Mouse (Mus musculus) granulocyte monocyte progenitor cell, adult 5-6 weeks (primary cell): Measurements from ENCODE around the gene Uso1. TPM values are rescaled to one million over a fixed set of nuclear protein-coding genes. Genes with fewer than 3 reads are reported as not detected.

ENCODE experiments used
- ATAC-seq: replicated peaks from 2 replicates; pipeline ENCODE4 v1.8.0; 2016; ENCODE audit warnings: mild to moderate bottlenecking, moderate TSS enrichment, inconsistent platforms; ENCODE audit not compliant: poor library complexity, severe bottlenecking
- total RNA-seq, 2 experiments: library from RNA; stranded (forward) in 1 of 2; stranded (reverse) in 1 of 2; fragments of 200-712, 200-1000 nt in 1 of 2; fragments of >200 nt in 1 of 2; fragmentation: Nextera tagmentation in 1 of 2; gene quantifications; 2 replicates each; pipeline ENCODE4 v1.2.3; 2014 to 2017

Uso1 gene
- total RNA-seq, 2 experiments from 2014 or later: 28.1 to 49.7 TPM

DNA sequence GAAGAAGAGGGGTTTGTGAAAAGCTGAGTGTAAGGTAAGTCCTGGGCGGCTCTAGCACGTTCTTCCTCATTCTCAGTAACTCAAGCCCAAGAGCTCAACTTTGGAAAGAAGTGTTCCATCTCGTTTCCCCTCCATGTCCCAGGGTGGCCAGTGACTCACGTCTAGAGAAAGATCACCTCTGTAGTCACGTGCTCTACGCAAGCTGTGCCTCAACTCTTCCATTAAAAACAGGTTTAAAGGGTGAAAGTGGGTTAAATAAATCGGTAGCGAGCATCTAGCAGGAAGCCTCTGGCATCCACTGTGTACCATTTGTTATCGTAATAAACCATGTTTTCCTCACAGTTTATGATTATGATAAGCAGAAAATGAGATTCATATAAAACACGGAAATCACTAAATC is 94.1 kb downstream of the Uso1 start:
- no peak for ATAC-seq

DNA sequence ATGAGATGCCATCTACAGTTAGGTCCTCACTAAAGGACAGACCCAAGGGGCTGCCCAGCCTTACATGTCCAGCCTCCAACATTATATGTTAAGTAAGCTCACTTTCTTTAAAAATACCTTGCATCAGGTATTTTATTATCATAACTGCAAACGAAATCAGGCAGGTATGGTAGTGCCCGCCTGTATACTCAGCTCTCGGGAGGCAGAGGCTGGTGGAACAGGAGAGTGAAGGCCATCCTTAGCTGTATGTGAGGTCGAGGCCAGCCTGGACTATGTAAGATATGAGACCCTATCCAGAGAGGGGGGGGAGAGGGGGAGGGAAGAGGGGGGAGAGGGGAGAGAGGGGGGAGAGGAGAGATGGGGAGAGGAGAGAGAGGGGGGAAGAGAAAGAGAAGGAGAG is 95.6 kb downstream of the Uso1 start:
- ATAC-seq: no peak

DNA sequence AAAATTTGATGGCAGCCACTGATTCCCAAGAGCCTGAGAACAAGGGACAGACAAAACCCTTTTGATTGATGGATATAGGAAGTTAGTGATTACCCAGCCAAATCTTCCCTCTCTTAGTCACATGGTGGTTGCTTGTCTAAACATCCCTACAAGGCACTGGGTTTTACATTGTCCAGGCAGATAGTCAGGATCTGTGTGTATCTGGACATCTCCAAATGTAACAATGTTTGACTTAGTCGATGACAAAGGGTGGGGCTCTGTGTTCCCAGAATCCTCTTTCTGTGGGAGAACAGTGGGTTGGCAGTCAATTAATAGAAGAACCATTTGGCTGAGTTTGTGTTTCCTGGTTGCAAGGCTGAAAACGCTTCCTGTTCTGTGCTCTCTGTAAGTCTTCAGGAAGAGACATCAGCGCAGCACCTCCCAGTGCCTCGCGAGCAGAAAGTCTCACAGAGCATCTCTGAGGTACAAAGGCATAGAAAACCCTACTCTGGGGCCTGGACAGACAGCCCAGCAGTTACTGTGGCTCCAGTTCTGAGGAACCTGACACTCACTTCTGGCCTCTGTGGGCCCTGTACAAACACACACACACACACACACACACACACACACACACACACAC is 97.3 kb downstream of the Uso1 start:
- no peak for ATAC-seq

DNA sequence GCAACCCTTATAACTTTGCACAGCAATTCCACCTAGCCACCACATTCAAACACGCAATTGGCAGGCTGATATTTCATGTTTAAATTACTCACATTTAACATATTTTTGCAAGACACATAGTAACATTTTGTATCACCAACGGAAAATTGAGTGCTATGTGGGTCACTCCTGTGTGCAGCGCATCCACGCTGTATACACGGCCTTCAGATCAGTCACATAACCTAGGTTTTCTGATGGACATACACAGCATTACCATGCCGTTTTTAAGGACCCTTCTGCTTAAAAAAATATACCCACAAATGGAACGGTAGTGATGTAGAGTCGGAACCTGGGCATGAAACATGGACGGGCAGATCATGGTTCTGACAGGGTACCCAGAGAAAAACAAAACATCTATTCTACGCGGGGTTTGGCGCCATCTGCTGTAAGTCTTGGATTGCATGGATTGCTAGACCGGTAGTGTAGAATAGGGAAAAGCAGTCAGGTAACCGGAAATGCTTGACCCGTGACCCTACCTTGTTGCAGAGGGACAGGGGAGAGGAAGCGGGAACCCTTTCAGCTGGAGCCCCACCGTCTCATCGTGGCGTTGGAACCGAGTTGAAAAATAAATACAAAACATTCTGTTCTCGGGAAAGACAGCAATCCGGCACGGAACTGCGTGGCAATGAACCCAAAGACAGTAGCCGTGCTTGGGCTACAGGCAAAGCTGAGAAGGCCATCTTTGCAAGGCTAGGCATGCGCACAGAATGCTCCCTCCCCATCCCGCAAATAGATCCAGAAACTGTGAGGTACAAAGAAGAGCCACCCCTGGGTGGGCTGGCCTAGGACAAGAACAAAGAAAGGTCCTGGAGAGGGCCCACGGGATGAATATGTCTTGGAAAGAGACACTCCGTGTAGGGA is 101.8 kb downstream of the Uso1 start:
- peak; percentile 49 for ATAC-seq

DNA sequence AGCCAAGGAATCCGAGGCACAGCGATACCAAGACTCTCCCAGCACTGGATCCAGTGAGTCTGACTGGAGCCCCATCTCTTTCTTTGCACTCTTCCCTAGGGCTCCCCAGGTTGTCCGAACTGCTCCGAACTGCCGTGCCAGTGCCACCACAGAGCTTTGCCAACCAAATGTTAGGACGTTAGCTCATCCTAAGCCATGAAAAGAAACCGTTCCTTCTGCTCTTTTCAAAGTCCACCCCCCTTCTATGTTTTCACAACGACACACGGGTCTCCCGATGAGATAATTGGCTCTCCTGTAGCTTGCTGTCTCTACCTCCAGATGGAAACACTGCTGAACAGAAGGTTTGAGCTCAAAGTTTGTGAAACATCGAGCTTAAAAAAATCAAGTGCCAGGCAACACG is 103.0 kb downstream of the Uso1 start:
- ATAC-seq: no peak

DNA sequence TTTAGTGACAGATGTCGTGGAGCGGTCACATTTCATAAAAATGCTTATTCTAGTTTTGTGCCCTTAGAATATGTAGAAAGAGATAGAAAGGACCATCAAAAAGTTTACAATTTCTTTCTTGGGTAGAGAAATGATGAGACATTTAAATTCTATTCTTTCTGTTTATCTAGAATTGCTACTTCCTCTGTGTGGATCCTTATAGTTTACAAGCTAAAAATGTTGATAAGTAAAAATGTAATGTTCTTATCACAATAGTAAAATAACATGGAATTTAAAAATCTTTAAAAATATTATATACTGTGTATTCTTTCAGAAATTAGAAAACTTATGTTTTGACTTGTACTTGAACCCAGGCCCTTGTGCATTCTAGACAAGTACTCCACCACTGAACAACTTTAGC is 107.2 kb downstream of the Uso1 start:
- no peak for ATAC-seq

DNA sequence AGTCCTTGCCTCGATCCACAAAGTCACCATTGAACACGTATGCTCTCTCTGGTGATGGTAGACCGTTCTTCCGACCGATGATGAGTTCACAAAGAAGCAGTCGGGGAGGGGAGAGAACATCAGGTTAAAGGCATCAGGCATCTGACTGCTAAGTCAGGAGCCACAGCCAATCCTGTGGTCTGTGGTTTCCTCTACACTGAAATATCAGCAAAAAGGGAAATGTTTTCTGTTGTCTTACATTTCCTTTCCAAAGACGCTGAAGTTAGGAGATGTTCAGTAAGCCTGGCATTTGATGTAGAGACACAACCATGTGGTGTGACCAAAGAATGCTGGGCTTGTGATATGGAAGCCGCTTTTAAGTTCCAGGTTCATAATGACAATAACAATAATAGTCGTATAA is 107.7 kb downstream of the Uso1 start:
- ATAC-seq: peak; percentile 97

DNA sequence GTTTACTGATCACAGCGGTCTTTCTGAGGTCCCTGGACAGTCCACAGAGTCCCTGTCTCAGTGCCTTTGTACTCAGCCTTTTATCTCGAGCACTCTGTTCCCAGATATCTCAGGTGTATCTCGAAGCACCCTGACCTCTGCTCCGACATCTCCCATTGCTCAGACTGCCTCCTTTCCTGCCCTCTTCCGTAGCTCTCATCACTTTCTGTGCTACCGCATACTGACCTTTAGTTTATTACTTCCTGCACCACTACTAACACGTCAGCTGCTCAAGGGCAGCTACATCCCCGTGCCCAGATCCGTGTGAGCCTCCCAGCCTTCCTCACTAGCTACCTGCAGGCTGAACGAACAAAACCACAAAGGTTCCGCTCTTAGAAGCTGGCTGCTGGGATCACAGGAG is 110.9 kb downstream of the Uso1 start:
- ATAC-seq: no peak

DNA sequence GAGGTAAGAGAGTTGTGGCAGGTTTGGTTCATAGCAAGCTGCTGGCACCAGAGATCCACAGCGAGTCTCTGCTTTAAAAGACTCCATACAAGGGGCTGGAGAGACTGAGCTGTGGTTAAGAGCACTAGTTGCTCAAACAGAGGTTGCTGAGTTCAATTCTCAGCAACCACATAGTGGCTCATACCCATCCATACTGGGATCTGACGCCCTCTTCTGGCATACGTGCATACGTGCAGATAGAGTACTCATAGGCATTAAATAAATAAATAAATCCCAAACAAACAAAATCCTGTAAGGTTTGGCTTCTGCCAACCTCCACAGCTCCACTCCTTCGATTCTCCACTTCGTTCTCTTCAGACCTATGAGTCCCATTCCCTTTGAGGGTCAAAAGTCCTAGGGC is 114.3 kb downstream of the Uso1 start:
- no peak for ATAC-seq

Other genes with a start within 250 kb of the Uso1 start
- 36.8 and 37.6 TPM in 2 replicates for gene Rchy1, start 174.9 kb upstream of the Uso1 start, total RNA-seq (2014; fragmentation: Nextera tagmentation)
- gene Rchy1, start 174.9 kb upstream of the Uso1 start, total RNA-seq (2017): 23.9 and 30.2 TPM in 2 replicates
- not detected in 2 replicates for gene Odaph, start 150.5 kb upstream of the Uso1 start, total RNA-seq (2014; fragmentation: Nextera tagmentation)
- not detected in 2 replicates for gene Odaph, start 150.5 kb upstream of the Uso1 start, total RNA-seq (2017)
- gene Cdkl2, start 94.1 kb upstream of the Uso1 start, total RNA-seq (2014; fragmentation: Nextera tagmentation): 1.5 TPM in 1 of 2 replicates, not detected in the other
- not detected in 2 replicates for gene Cdkl2, start 94.1 kb upstream of the Uso1 start, total RNA-seq (2017)
- gene G3bp2, start 54.2 kb upstream of the Uso1 start, total RNA-seq (2014; fragmentation: Nextera tagmentation): 89.7 and 90.9 TPM in 2 replicates
- 126 and 130 TPM in 2 replicates for gene G3bp2, start 54.2 kb upstream of the Uso1 start, total RNA-seq (2017)
- gene U90926, start 77.5 kb downstream of the Uso1 start, total RNA-seq (2014; fragmentation: Nextera tagmentation): not detected in 2 replicates
- gene U90926, start 77.5 kb downstream of the Uso1 start, total RNA-seq (2017): not detected in 2 replicates
- not detected in 2 replicates for gene Ppef2, start 118.3 kb downstream of the Uso1 start, total RNA-seq (2014; fragmentation: Nextera tagmentation)
- gene Ppef2, start 118.3 kb downstream of the Uso1 start, total RNA-seq (2017): not detected in 2 replicates
- 5.8 and 17.9 TPM in 2 replicates for gene Naaa, start 140.2 kb downstream of the Uso1 start, total RNA-seq (2014; fragmentation: Nextera tagmentation)
- gene Naaa, start 140.2 kb downstream of the Uso1 start, total RNA-seq (2017): 7.2 and 11.9 TPM in 2 replicates
- gene Sdad1, start 172.5 kb downstream of the Uso1 start, total RNA-seq (2014; fragmentation: Nextera tagmentation): 41.2 and 46.9 TPM in 2 replicates
- gene Sdad1, start 172.5 kb downstream of the Uso1 start, total RNA-seq (2017): 67.5 and 84.2 TPM in 2 replicates
- gene Cxcl9, start 190.1 kb downstream of the Uso1 start, total RNA-seq (2014; fragmentation: Nextera tagmentation): not detected in 2 replicates
- 0.22 and 0.52 TPM in 2 replicates for gene Cxcl9, start 190.1 kb downstream of the Uso1 start, total RNA-seq (2017)
- 1.1 TPM in 1 of 2 replicates, not detected in the other for gene Art3, start 193.9 kb downstream of the Uso1 start, total RNA-seq (2014; fragmentation: Nextera tagmentation)
- gene Art3, start 193.9 kb downstream of the Uso1 start, total RNA-seq (2017): 4.8 TPM in 1 of 2 replicates, not detected in the other
- gene Cxcl10, start 211.0 kb downstream of the Uso1 start, total RNA-seq (2014; fragmentation: Nextera tagmentation): not detected in 2 replicates
- 4.6 and 18.8 TPM in 2 replicates for gene Cxcl10, start 211.0 kb downstream of the Uso1 start, total RNA-seq (2017)